Mouse (Mus musculus): ENCODE data around the gene Clec5a. TPM values are rescaled to one million over a fixed set of nuclear protein-coding genes. Genes with fewer than 3 reads are reported as not detected.
"Not testable (repeated sequence)": the region's sequence is repeated elsewhere in the genome, so short reads cannot be mapped to it uniquely, and the experiment has no call there.

Gene Clec5a
- total RNA-seq (2021) (1 to 10 TPM in 1 of 2 experiments, under 1 TPM in 1; 0.92 to 2.9 TPM), polyA plus RNA-seq (2012; rRNA removed) (0.06 TPM in 1 of 2 replicates, not detected in the other)
- long read RNA-seq, result 0 reads

DNA sequence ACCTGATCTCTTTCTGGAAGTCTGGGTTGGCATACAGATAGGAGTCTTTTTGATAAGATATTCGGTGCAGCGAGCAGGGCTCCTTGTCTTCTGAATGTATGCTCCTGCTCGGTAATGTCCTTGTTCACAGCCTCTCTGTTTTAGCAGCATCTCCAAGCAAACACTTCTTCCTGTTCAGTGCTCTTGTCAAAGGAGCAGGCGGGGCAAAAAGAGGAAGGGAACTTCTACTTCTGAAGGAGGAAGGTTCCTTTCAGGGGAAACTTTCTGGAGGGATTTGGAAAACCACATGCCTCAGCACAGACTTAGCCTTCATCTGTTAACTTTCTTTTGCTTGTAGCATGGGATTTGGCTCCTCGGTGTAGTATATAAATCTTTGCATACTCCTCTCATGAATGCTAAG, at the start of gene Clec5a:
Gene Clec5a, minus strand, starts transcription at position 177 of the 400 bp plus-strand sequence.
- no peak for DNase-seq

DNA sequence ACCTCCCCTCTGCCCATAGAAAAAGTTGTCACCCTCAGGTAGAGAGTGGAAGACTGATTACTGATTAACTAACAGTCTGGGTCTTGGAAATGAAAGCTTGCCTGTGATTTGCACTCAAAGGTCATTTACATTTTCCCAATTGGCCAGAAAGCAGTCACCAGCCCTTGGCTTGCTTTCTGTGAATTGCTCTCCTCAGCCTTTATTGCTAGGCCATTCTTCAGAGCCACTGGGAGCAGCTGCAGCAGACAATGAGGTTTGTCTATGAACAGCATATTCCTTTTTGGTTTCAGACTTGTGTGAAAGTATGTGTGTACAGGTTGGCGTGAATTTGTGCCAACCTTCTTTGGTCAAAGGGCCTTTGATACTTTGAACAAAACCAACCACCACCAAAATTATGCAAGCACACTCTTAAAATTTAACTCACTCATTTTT, 49.0 kb upstream of the Clec5a start:
- DNase-seq, result no peak

DNA sequence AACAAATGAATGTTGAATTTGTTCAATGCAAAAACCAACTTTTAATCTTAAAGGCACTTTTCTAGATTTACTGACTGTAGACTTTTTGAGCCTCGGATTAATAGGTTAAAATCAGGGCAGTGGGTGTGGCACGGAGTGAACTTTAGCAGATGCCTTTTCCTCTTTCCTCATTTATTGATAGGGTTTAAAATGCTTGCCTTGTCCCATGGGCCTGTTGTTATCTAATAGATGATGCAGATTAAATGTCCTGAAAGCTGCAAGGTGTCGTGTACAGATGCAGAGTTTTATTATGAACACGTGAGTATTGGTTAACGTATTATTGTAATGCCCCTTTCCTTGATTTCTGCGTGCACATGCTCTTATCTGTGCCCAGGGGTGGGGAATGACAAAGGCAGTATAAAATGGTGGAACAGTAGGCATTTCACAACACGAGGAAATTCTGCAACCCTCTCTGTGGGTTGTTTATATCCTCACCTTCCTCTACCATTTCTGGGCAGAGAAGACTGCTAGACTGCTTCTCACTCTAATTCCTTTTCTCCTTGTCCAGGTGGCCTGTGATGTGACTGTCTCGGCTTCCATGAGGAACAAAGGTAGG, 42.9 kb upstream of the Clec5a start, which contains the start of gene Mgam:
Gene Mgam, plus strand, starts transcription at position 426 of the 595 bp plus-strand sequence.
- no peak for DNase-seq

DNA sequence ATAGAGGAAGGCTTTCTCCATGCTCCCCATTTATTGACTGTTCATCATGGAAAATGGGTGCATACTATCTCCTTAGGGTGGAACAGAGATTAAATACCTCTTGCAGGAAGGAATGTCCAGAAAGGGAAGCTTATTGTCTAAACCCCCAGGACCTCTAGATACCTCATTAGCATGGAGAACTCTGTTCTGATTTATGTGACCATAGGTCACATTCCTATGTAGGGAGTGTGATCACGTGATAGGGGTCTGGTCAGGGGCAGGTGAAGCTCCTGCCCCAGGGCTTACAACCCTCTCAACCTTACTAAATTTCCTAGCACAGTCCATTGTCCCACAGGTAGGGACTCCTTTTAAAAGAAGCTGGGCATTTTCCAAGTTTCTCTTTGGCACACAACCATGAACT, 40.5 kb upstream of the Clec5a start:
- DNase-seq, result no peak

DNA sequence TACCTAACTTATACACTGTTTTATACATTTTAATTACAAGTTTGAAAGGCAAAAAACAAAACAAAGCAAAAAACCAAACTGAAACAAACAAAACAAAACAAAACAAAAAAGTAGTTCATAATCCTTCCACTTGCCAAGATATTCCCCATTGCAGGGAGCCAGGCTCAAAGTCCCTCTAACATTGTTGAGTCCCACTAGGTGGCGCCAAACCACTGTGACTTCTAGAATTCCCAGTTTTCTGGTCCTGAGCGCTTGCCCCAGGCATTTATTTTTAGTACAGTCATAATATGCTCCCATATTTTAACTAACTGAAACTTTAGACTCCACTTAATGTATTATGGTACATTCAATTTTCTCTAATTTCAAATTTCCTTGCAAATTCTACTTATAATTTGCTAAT, 32.3 kb upstream of the Clec5a start:
- peak; percentile 73 for DNase-seq

DNA sequence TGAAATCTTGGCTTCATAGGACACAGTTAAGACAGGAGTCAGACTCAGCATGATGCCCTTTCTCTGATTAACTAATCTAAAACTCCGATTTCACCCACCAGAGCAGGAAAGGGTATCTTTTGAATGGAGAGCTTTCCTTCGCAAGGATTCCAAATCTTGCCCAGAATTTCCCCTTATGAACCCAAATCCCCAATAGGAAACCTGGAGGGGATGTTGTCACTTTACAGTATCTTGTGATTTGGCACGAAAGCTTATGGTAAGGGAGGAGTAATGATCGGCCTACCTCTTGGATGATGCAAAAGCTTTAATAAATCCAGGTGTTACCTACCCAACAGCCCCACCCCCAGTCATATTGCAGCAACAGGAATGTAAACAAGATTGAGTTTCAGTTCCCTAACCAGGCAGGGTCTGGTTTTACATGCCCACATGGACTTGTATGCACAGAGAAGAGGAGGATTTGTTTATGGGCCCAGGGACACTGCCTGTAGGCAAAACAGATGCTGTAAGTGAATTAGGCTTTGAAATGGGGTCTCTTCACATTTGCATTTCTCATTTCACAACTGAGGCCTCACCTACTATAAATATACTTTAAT, 27.7 kb upstream of the Clec5a start, which contains the start of gene Tas2r138:
Gene Tas2r138, minus strand, starts transcription at position 51 of the 593 bp plus-strand sequence.
- DNase-seq, result no peak

DNA sequence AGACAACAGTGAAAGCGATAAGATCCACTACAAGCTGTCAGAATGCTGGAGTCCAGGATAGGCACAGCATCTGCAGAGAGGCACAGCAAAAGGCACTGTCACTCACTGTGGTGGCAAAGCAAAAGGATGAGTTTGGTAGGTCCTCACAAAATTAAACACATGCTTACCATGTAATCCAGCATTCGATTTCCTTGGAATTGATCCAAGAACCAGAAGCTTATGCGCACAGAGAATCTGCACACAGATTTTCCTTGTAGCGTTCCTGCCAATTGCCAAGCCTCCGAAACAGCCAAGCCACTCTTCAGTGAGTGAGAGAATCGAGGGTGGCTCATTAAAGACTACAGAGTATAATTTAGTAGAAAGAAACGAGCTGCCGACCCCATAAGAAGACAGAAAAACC, 24.6 kb upstream of the Clec5a start:
- DNase-seq, result no peak

DNA sequence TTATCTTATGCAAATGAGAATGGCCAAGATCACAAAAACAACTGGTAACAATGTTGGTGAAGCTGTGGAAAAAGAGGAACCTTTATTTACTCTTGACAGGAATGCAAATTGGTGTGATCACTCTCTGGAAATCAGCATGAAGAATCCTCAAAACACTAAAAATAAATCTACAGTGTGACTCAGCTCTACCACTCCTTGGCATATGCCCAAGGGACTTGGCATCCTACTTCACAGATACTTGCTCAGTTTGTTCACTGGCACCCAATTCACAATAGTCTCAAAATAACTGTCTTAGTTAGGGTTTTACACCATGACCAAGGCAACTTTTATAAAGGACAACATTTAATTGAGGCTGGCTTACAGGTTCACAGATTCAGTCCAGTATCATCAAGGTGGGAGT, 21.8 kb upstream of the Clec5a start:
- DNase-seq, result peak; percentile 68

DNA sequence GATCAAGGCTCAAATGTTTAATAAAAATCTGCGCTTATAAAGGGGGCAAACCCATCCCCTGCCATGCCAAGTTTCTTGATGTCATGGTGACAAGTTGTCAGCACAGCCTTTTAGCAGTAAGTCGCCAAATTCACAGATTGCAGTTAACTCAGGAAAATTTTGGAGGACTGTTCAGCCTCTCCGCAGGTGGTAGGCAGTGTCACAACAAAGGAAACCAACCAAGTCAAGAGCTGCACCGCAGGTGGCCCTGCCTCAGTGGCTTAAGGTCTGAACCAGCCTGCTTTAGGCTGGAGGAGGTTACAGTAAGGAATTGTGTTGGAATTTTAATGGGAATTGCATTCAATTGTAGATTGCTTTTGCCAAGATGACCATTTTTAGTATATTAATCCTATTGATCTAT, 12.9 kb upstream of the Clec5a start:
- not testable (repeated sequence) for DNase-seq

DNA sequence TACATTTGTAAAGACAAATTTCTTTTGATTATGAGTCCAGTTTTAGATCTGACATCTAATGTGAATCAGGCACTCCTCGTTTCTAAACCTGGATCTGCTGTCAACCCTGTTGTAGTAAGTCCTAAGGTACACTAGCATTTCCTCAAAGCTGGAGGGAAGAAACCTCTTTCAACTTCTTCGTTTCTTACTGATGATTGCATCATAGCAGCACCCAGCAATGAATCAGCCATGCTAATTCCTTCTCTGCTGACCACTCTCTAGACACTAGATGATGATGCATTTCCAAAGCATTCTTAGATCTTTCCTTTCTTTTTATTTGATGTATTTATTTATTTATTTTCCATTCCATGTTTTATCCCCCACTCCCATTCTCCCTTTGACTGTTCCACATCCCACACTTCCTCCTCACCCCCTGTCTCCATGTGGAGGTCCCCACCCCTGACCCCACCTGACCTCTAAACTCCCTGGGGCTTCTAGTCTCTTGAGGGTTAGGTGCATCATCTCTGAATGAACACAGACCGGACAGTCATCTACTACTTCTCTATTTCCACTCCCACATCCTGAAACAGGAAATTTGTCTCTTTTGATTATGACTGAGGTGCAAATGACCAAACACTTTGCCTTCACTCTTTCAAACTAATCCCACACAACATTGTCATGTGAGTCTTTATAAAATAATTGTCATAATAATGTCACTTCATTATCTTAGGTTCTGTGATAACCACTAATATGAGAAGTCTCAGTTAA, 9.4 kb upstream of the Clec5a start:
- no peak for DNase-seq

DNA sequence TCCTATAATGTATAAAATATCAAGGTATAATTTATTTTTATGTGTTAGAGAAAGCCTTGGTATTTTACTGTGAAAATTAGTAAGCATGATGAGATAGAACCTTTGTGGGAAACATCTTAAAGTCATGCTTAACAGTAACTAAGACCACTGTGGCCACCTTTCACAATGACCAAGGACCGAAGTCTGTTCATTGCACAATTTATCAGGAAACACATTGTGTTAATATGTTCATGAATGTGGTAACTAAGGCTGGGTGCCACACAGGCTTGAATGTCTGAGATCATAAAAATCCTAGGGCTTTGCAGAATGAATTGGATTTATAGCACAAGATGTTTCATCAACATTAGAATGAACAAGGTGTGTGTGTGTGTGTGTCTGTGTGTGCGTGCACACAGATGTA, 2.7 kb upstream of the Clec5a start:
- no peak for DNase-seq

DNA sequence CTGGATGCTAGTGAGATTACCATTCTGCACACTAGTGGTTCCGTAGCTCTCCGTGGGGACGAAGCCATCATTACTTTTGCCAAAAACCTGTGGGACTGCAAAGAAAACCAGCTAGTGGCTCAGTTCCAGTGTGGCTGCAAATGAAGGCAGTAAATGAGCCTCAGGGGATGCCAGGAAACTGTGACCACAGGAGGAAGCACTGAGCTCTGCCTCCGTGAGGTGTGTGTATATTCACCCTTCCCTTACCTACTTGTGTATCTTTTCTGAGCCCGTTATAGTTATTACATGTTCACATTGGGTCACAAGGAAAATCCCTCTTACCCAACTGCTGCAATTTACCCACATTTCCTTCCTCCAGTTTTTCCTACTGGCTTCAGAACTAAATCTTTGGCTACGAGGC, 1.3 kb downstream of the Clec5a start:
- DNase-seq, result no peak

DNA sequence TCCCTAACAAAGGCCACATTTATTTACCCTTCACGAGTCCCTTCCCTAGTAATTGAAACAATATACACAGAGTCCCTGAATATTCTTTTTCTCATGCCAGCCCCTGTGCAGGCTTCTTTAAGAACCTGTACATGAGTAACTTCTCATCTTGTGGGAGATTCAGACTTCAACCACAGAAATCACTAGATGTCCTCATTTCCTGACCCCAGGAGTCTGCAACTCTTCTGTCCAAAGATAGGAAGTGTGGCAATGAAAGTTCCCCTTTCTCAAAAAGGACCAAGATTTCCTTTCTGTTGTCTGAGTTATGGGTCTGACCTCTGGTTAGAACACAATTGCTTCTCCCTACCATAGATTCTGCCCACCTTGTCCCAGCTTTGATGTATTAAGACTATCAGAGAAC, 9.3 kb downstream of the Clec5a start:
- no peak for DNase-seq

DNA sequence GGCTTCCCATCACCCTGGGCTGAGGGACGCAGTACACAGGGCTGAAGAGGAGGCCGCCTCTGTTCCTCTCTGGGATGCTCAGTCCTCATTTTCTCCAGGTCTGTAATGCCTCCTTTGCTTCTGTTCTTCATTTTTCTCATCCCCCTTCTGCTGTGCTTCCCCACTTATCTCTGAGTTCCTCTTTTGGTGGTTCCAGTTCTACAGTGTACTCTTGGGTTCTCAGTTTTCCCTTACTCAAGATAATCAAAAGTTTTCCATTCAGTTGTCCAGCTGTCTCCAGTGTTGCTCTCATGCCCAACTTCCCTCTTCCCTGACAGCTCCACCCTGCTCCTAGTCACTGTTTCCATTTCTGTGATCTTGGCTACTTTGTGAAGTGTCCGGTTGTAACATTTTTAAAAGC, 12.0 kb downstream of the Clec5a start:
- DNase-seq, result no peak

DNA sequence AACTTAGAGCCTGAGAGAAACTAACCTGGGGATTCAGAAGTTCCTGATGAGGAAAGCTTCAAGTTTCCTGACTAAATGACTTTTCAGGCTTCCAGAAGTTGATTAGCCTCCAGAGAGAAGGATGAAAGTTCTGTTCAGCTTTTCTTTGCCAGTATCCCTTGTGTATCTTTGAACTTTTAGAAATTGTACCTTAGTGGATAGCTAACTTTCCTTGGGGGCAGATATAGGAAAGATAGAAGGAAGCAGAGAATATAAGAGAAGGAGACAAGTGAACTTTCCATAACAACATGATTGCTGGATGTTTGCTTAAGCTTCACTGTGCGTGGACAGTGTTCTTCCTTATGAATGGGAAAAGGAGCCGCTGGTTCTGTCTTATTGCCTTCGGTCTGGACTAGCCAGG, 16.4 kb downstream of the Clec5a start, which contains the start of gene Olfr460:
Gene Olfr460, plus strand, starts transcription at position 301 of the 400 bp plus-strand sequence.
- DNase-seq, result no peak

DNA sequence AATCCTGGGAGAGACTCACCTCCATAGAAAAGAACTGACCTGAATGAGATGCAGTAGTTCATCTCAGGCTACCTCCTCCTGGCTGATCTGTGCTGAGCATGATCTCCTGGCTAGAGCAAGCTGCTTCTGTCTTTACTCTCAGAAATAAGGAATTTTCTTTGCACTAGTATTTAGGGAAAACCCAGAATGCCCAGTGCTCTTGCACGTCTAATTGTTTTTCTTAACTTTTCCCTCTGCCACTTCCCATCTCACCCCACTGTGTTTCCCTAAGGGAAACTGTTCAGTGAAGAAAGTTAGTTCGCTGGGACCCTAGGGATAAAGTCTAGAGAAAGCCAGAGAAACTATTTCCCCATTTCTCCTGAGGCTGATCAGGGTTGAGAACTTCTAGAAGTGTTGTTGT, 30.7 kb downstream of the Clec5a start, which contains the start of gene Olfr461:
Gene Olfr461, minus strand, starts transcription at position 101 of the 400 bp plus-strand sequence.
- no peak for DNase-seq

DNA sequence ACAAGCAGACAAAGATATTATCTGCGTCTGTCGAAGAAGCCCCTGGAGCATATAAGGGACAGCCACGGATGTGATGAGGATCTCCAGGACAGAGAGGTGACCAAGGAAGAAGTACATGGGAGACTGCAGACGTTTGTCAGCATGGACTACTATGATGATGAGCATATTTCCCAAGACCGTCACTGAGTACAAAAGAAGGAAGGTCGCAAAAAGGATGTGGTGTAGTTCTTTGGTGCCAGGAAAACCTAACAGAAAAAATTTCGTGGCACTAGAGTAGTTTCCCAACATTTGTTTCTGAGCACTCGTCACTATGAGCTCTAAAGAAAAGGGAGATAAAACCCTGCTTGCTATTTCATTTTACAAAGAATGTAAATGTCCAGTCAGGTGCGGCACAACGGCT, 40.9 kb downstream of the Clec5a start:
- no peak for DNase-seq

Other genes with a start within 250 kb of the Clec5a start
- gene E330009J07Rik, start 149.7 kb downstream of the Clec5a start, total RNA-seq (2021), result 10 to 100 TPM; 11.9 to 15.4 TPM
- 4.2 and 4.7 TPM in 2 replicates for gene E330009J07Rik, start 149.7 kb downstream of the Clec5a start, polyA plus RNA-seq (2012; rRNA removed)
- gene Wee2, start 146.7 kb downstream of the Clec5a start, total RNA-seq (2021), result not detected
- not detected in 2 replicates for gene Wee2, start 146.7 kb downstream of the Clec5a start, polyA plus RNA-seq (2012; rRNA removed)
- gene Ssbp1, start 114.5 kb downstream of the Clec5a start, total RNA-seq (2021), result 10 to 100 TPM; 40.4 to 53.8 TPM
- gene Ssbp1, start 114.5 kb downstream of the Clec5a start, polyA plus RNA-seq (2012; rRNA removed), result 8.2 and 11.8 TPM in 2 replicates
- under 1 TPM in 1 of 2 experiments, not detected in 1; 0.26 TPM for gene Tas2r137, start 94.6 kb downstream of the Clec5a start, total RNA-seq (2021)
- not detected in 2 replicates for gene Tas2r137, start 94.6 kb downstream of the Clec5a start, polyA plus RNA-seq (2012; rRNA removed)
- not detected for gene Tas2r108, start 92.3 kb downstream of the Clec5a start, total RNA-seq (2021)
- gene Tas2r108, start 92.3 kb downstream of the Clec5a start, polyA plus RNA-seq (2012; rRNA removed), result not detected in 2 replicates
- not detected for gene Prss37, start 66.3 kb downstream of the Clec5a start, total RNA-seq (2021)
- gene Prss37, start 66.3 kb downstream of the Clec5a start, polyA plus RNA-seq (2012; rRNA removed), result not detected in 2 replicates
- gene Olfr461, start 30.8 kb downstream of the Clec5a start, total RNA-seq (2021), result not detected
- not detected in 2 replicates for gene Olfr461, start 30.8 kb downstream of the Clec5a start, polyA plus RNA-seq (2012; rRNA removed)
- not detected for gene Olfr460, start 16.3 kb downstream of the Clec5a start, total RNA-seq (2021)
- gene Olfr460, start 16.3 kb downstream of the Clec5a start, polyA plus RNA-seq (2012; rRNA removed), result not detected in 2 replicates
- gene Tas2r138, start 27.5 kb upstream of the Clec5a start, total RNA-seq (2021), result not detected
- not detected in 2 replicates for gene Tas2r138, start 27.5 kb upstream of the Clec5a start, polyA plus RNA-seq (2012; rRNA removed)
- gene Mgam, start 43.0 kb upstream of the Clec5a start, total RNA-seq (2021), result 1 to 10 TPM in 1 of 2 experiments, under 1 TPM in 1; 0.31 to 1.9 TPM
- gene Mgam, start 43.0 kb upstream of the Clec5a start, polyA plus RNA-seq (2012; rRNA removed), result 0.09 and 0.38 TPM in 2 replicates